14 mouse cellular contexts compared by ENCODE assay signal in the genomic region with DNA sequence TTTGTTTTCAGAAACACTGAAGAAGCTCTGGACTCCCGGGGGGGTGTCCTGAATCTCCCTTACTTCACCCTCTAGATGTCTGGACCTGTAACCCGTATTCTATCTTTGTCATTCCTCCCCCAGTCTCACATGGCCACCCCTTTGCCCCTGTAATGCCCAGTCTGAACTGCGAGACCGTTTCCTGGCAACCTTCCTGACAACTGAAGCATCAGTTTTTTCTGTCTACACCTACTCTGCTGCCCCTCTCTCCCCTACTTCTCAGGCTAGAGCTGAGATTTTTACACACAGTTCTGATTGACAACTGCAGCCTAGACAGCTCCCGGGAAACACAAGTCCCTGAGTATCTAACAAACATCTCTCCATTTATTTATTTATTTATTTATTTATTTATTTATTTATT. TPM values are rescaled to one million over a fixed set of nuclear protein-coding genes. Genes with fewer than 3 reads are reported as not detected.
DNase-seq lines count a peak whose midpoint lies in the region; ATAC-seq and TF ChIP-seq lines count a peak whose summit lies in the region.
"Had no signal": no experiment of that assay in that cellular context is flagged by ENCODE, and none has a peak within 500 bp of the region (broad histone marks: within the 10 kb centered on the region; RNA-seq: fewer than 3 reads in every experiment).

No protein-coding gene starts in this region.

- peak overlapping the region; percentile 30; the same call in 1 of the 2 replicates for H3K9ac ChIP-seq in heart, embryonic 16.5 days (ENCODE audit: low read length)
- no peak overlapping the region for H3K9ac ChIP-seq in heart, adult 2 months (ENCODE audit: low read depth, low read length)
- H3K9ac ChIP-seq in liver, embryonic 16.5 days (ENCODE audit: low read depth, low read length), result no peak overlapping the region
- H3K9ac ChIP-seq in liver, postnatal 0 days (replicated peaks), result no peak overlapping the region
- H3K9ac ChIP-seq in limb, embryonic 13.5 days, result 0 out of 2 replicates have a peak overlapping the region, but pooled peaks have one; percentile 4
- H3K9ac ChIP-seq: intestine, embryonic 15.5 days had no signal

- H3K79me2 ChIP-seq in heart, adult 2 months (replicated peaks; ENCODE audit: control insufficient read depth, insufficient read depth, low read length), result no peaks in the 10 kb centered on the region
- H3K79me2 ChIP-seq in myocyte (ENCODE audit: control insufficient read depth, insufficient read depth), result no peaks in the 10 kb centered on the region

- H3ac ChIP-seq in myocyte (ENCODE audit: control insufficient read depth, insufficient read length), result no peak overlapping the region

- H3K36me3 ChIP-seq in heart, embryonic 16.5 days (ENCODE audit: control insufficient read depth, insufficient read depth), result no peaks in the 10 kb centered on the region
- H3K36me3 ChIP-seq in heart, adult 2 months (ENCODE audit: control insufficient read depth, insufficient read depth, low read length), result no peaks in the 10 kb centered on the region
- no peaks in the 10 kb centered on the region for H3K36me3 ChIP-seq in liver, embryonic 16.5 days (ENCODE audit: control insufficient read depth, insufficient read depth)
- H3K36me3 ChIP-seq in liver, postnatal 0 days (replicated peaks; ENCODE audit: insufficient read depth, low read length), result no peaks in the 10 kb centered on the region
- H3K36me3 ChIP-seq in limb, embryonic 13.5 days, result no peaks in the 10 kb centered on the region
- no peaks in the 10 kb centered on the region for H3K36me3 ChIP-seq in myocyte (ENCODE audit: control insufficient read depth, insufficient read depth)
- H3K36me3 ChIP-seq: intestine, embryonic 15.5 days had no signal

- ATAC-seq in heart, embryonic 16.5 days (replicated peaks; ENCODE audit: extremely low read depth, insufficient read depth, low FRiP score), result no peak
- ATAC-seq in liver, embryonic 16.5 days (ENCODE audit: low read depth), result no peak
- no peak for ATAC-seq in liver, postnatal 0 days
- 0 out of 2 replicates have a peak, but pooled peaks have one; percentile 42 for ATAC-seq in limb, embryonic 13.5 days (ENCODE audit: low FRiP score, low read depth)

- H3K9me3 ChIP-seq in heart, embryonic 16.5 days (replicated peaks; ENCODE audit: control insufficient read depth, low read length), result no peaks in the 10 kb centered on the region
- no peaks in the 10 kb centered on the region for H3K9me3 ChIP-seq in liver, embryonic 16.5 days (replicated peaks; ENCODE audit: control insufficient read depth, low read length)
- no peaks in the 10 kb centered on the region for H3K9me3 ChIP-seq in liver, postnatal 0 days (ENCODE audit: low read length)
- no peaks in the 10 kb centered on the region for H3K9me3 ChIP-seq in limb, embryonic 13.5 days
- H3K9me3 ChIP-seq: intestine, embryonic 15.5 days had no signal

- DNase-seq in heart, adult 2 months, result no peak
- no peak for DNase-seq in liver, postnatal 0 days
- DNase-seq in Muller cell, postnatal 12 days (ENCODE audit: inconsistent ontology term), result no peak
- no peak for DNase-seq in frontal cortex, postnatal 36 days (ENCODE audit: low spot score in 2 of 2)
- DNase-seq: adrenal gland, postnatal 36 days; cerebellum, adult 11 months; gastrocnemius, postnatal 36 days; layer of hippocampus, postnatal 36 days had no signal

- no peaks in the 10 kb centered on the region for H3K27me3 ChIP-seq in heart, embryonic 16.5 days (ENCODE audit: control insufficient read depth, insufficient read depth, low read length)
- H3K27me3 ChIP-seq in heart, adult 2 months (ENCODE audit: control insufficient read depth, insufficient read depth, low read length), result no peaks in the 10 kb centered on the region
- H3K27me3 ChIP-seq in liver, embryonic 16.5 days (ENCODE audit: control insufficient read depth, insufficient read depth, low read depth, low read length), result no peaks in the 10 kb centered on the region
- no peaks in the 10 kb centered on the region for H3K27me3 ChIP-seq in liver, postnatal 0 days (ENCODE audit: insufficient read depth, low read length)
- H3K27me3 ChIP-seq in limb, embryonic 13.5 days, result no peaks in the 10 kb centered on the region
- no peaks in the 10 kb centered on the region for H3K27me3 ChIP-seq in myocyte (ENCODE audit: control insufficient read depth, insufficient read depth, insufficient read length)
- H3K27me3 ChIP-seq: intestine, embryonic 15.5 days had no signal

- TF ChIP-seq CTCF in heart, adult 2 months (IDR thresholded peaks at IDR 0.05), result no peak
- no peak for TF ChIP-seq CTCF in liver, postnatal 0 days (IDR thresholded peaks at IDR 0.05; ENCODE audit: low read depth)

- WGBS in heart, embryonic 16.5 days, result 24% methylated on average over 5 of the region's 5 CpGs
- WGBS in heart, adult 2 months, result 29% methylated on average over 5 of the region's 5 CpGs
- 37% methylated on average over 5 of the region's 5 CpGs for WGBS in liver, embryonic 16.5 days (ENCODE audit: insufficient replicate concordance)
- 38% methylated on average over 5 of the region's 5 CpGs for WGBS in liver, postnatal 0 days (ENCODE audit: insufficient replicate concordance)
- WGBS in limb, embryonic 13.5 days, result 37% methylated on average over 5 of the region's 5 CpGs

- H3K4me1 ChIP-seq in heart, embryonic 16.5 days (ENCODE audit: control insufficient read depth, insufficient read depth, low read length), result peaks cover 8% of the 10 kb centered on the region
- H3K4me1 ChIP-seq in heart, adult 2 months (ENCODE audit: control insufficient read depth, insufficient read depth, low read length), result no peaks in the 10 kb centered on the region
- peaks cover 58% of the 10 kb centered on the region for H3K4me1 ChIP-seq in liver, embryonic 16.5 days (ENCODE audit: control insufficient read depth, low read depth, low read length)
- H3K4me1 ChIP-seq in liver, postnatal 0 days (ENCODE audit: insufficient read depth), result peaks cover 14% of the 10 kb centered on the region
- peaks cover 12% of the 10 kb centered on the region for H3K4me1 ChIP-seq in limb, embryonic 13.5 days

- no peak overlapping the region; the same call in 1 of the 2 replicates for H3K4me2 ChIP-seq in heart, embryonic 16.5 days (ENCODE audit: low read depth, low read length)
- no peak overlapping the region for H3K4me2 ChIP-seq in liver, embryonic 16.5 days (ENCODE audit: low read depth, low read length)
- no peak overlapping the region for H3K4me2 ChIP-seq in liver, postnatal 0 days (ENCODE audit: low read depth, low read length)
- H3K4me2 ChIP-seq in limb, embryonic 13.5 days (replicated peaks), result peak overlapping the region; percentile 44; the same call in 1 of the 2 replicates
- H3K4me2 ChIP-seq in myocyte (ENCODE audit: low read depth), result peak overlapping the region; percentile 4

- intact Hi-C loops in heart, adult 2 months (cut with DNase I), result no loop called here

- no peak for TF ChIP-seq POLR2A in heart, adult 2 months (IDR thresholded peaks at IDR 0.05; ENCODE audit: insufficient read depth, low read depth, low read length)
- TF ChIP-seq POLR2A in myocyte (IDR thresholded peaks at IDR 0.05; ENCODE audit: insufficient read length, low read depth), result no peak

- no peak for TF ChIP-seq EP300 in heart, adult 2 months (IDR thresholded peaks at IDR 0.05; ENCODE audit: insufficient read depth, low read depth, low read length)
- no peak for TF ChIP-seq EP300 in liver, postnatal 0 days (IDR thresholded peaks at IDR 0.05; ENCODE audit: low read depth)

- no peak overlapping the region for H3K4me3 ChIP-seq in heart, embryonic 16.5 days (ENCODE audit: low read length)
- no peak overlapping the region for H3K4me3 ChIP-seq in heart, adult 2 months
- H3K4me3 ChIP-seq in liver, embryonic 16.5 days (ENCODE audit: low read depth, low read length), result no peak overlapping the region
- no peak overlapping the region for H3K4me3 ChIP-seq in liver, postnatal 0 days (ENCODE audit: low read depth, low read length)
- no peak overlapping the region for H3K4me3 ChIP-seq in limb, embryonic 13.5 days
- no peak overlapping the region for H3K4me3 ChIP-seq in myocyte
- H3K4me3 ChIP-seq: intestine, embryonic 15.5 days had no signal

- H3K27ac ChIP-seq in heart, embryonic 16.5 days (ENCODE audit: low read length), result no peak overlapping the region
- H3K27ac ChIP-seq in heart, adult 2 months, result no peak overlapping the region
- peak overlapping the region; percentile 41 for H3K27ac ChIP-seq in liver, embryonic 16.5 days (ENCODE audit: low read length)
- H3K27ac ChIP-seq in liver, postnatal 0 days (ENCODE audit: low read depth), result no peak overlapping the region
- no peak overlapping the region for H3K27ac ChIP-seq in limb, embryonic 13.5 days
- H3K27ac ChIP-seq: intestine, embryonic 15.5 days; macrophage had no signal

RNA-seq across cellular contexts. Expression of gene Fnip2, which starts 9.3 kb away (rescaled TPM):
- polyA plus RNA-seq in heart, embryonic 16.5 days (2015; fragmentation: Nextera tagmentation; extraction: Ambion mirVana), result 2.6 and 2.7 TPM in 2 replicates
- 10 to 100 TPM; 12.2 to 28.1 TPM for total RNA-seq in heart, adult 2 months (2021)
- 4.2 and 7.1 TPM in 2 replicates for polyA plus RNA-seq in heart, adult 2 months (2012; rRNA removed)
- polyA plus RNA-seq in liver, embryonic 16.5 days (2015; fragmentation: Nextera tagmentation; extraction: Ambion mirVana), result 3.2 and 3.5 TPM in 2 replicates
- 2.4 and 3.0 TPM in 2 replicates for polyA plus RNA-seq in liver, postnatal 0 days (2015; fragmentation: Nextera tagmentation; extraction: Ambion mirVana)
- 3.4 and 3.9 TPM in 2 replicates for polyA plus RNA-seq in limb, embryonic 13.5 days (2015; fragmentation: Nextera tagmentation; extraction: Ambion mirVana)
- polyA plus RNA-seq in myocyte (2012; fragmentation: generic; extraction: Trizol), result 2.5 TPM

RNA-seq across cellular contexts. Expression of gene Ppid, which starts 14.3 kb away (rescaled TPM):
- polyA plus RNA-seq in heart, embryonic 16.5 days (2015; fragmentation: Nextera tagmentation; extraction: Ambion mirVana), result 99.8 and 119 TPM in 2 replicates
- total RNA-seq in heart, adult 2 months (2021), result 10 to 100 TPM; 39.9 to 42.9 TPM
- polyA plus RNA-seq in heart, adult 2 months (2012; rRNA removed), result 8.9 and 20.6 TPM in 2 replicates
- 67.7 and 82.3 TPM in 2 replicates for polyA plus RNA-seq in liver, embryonic 16.5 days (2015; fragmentation: Nextera tagmentation; extraction: Ambion mirVana)
- polyA plus RNA-seq in liver, postnatal 0 days (2015; fragmentation: Nextera tagmentation; extraction: Ambion mirVana), result 31.5 and 36.6 TPM in 2 replicates
- polyA plus RNA-seq in limb, embryonic 13.5 days (2015; fragmentation: Nextera tagmentation; extraction: Ambion mirVana), result 187 and 192 TPM in 2 replicates
- polyA plus RNA-seq in myocyte (2012; fragmentation: generic; extraction: Trizol), result 32.1 TPM

RNA-seq across cellular contexts. Expression of gene 4930579G24Rik, which starts 52.0 kb away (rescaled TPM):
- polyA plus RNA-seq in heart, embryonic 16.5 days (2015; fragmentation: Nextera tagmentation; extraction: Ambion mirVana), result 21.6 and 27.6 TPM in 2 replicates
- total RNA-seq in heart, adult 2 months (2021), result 1 to 10 TPM in 1 of 2 experiments, under 1 TPM in 1; 0.99 to 1.7 TPM
- 1.2 and 1.8 TPM in 2 replicates for polyA plus RNA-seq in heart, adult 2 months (2012; rRNA removed)
- polyA plus RNA-seq in liver, embryonic 16.5 days (2015; fragmentation: Nextera tagmentation; extraction: Ambion mirVana), result 13.1 and 17.5 TPM in 2 replicates
- polyA plus RNA-seq in liver, postnatal 0 days (2015; fragmentation: Nextera tagmentation; extraction: Ambion mirVana), result 8.7 and 9.6 TPM in 2 replicates
- 35.5 and 35.9 TPM in 2 replicates for polyA plus RNA-seq in limb, embryonic 13.5 days (2015; fragmentation: Nextera tagmentation; extraction: Ambion mirVana)
- 3.6 TPM for polyA plus RNA-seq in myocyte (2012; fragmentation: generic; extraction: Trizol)

RNA-seq across cellular contexts. Expression of gene Etfdh, which starts 52.4 kb away (rescaled TPM):
- 227 and 228 TPM in 2 replicates for polyA plus RNA-seq in heart, embryonic 16.5 days (2015; fragmentation: Nextera tagmentation; extraction: Ambion mirVana)
- total RNA-seq in heart, adult 2 months (2021), result 100 to 1,000 TPM; 525 to 610 TPM
- polyA plus RNA-seq in heart, adult 2 months (2012; rRNA removed), result 433 and 567 TPM in 2 replicates
- polyA plus RNA-seq in liver, embryonic 16.5 days (2015; fragmentation: Nextera tagmentation; extraction: Ambion mirVana), result 55.0 and 56.8 TPM in 2 replicates
- polyA plus RNA-seq in liver, postnatal 0 days (2015; fragmentation: Nextera tagmentation; extraction: Ambion mirVana), result 215 and 239 TPM in 2 replicates
- polyA plus RNA-seq in limb, embryonic 13.5 days (2015; fragmentation: Nextera tagmentation; extraction: Ambion mirVana), result 53.8 and 57.4 TPM in 2 replicates
- polyA plus RNA-seq in myocyte (2012; fragmentation: generic; extraction: Trizol), result 29.7 TPM

Comparison
In these comparisons a context has a peak if more than half of its experiments do, and no peak if none do; other contexts are left out.
1. H3K9ac ChIP-seq: peak in heart, embryonic 16.5 days (single experiment) and limb, embryonic 13.5 days (single experiment); none in heart, adult 2 months (single experiment), liver, embryonic 16.5 days (single experiment) and liver, postnatal 0 days (single experiment).
2. H3K4me2 ChIP-seq: peak in limb, embryonic 13.5 days (single experiment) and myocyte (single experiment); none in heart, embryonic 16.5 days (single experiment), liver, embryonic 16.5 days (single experiment) and liver, postnatal 0 days (single experiment).